Mouse (Mus musculus) T-helper 2 cell (primary cell): ENCODE results near the gene Zfx.

ENCODE experiments used
- in situ Hi-C: fragments of 300-600 bp; cut with MboI, MseI; formaldehyde crosslinking; loops from one replicate; pipeline ENCODE4 v1.15.1; 2025; ENCODE audit warnings: high pct_unique_total_duplicates

The Zfx gene

GRCm38 (mm10) chrX:94123059-94123839 is at the start of gene Zfx:
Gene Zfx, minus strand, starts transcription at chrX:94123702.
- in situ Hi-C loops: no loop called here

GRCm38 (mm10) chrX:94169348-94169747 is 45.8 kb upstream of the Zfx start:
- in situ Hi-C loops: no loop called here

- in situ Hi-C loops: no loop called here
Measured at GRCm38 (mm10) chrX:94152251-94152830, 28.8 kb upstream of the Zfx start.

GRCm38 (mm10) chrX:94150471-94150870 is 27.0 kb upstream of the Zfx start:
- in situ Hi-C loops: no loop called here

- in situ Hi-C loops: no loop called here
Measured at GRCm38 (mm10) chrX:94142004-94142771, 18.7 kb upstream of the Zfx start.

- in situ Hi-C loops: no loop called here
Measured at GRCm38 (mm10) chrX:94140080-94140479, 16.6 kb upstream of the Zfx start.

- in situ Hi-C loops: no loop called here
Measured at GRCm38 (mm10) chrX:94138256-94138655, 14.8 kb upstream of the Zfx start.

GRCm38 (mm10) chrX:94135084-94135483 is 11.6 kb upstream of the Zfx start:
- in situ Hi-C loops: no loop called here

- in situ Hi-C loops: no loop called here
Measured at GRCm38 (mm10) chrX:94133551-94133950, 10.0 kb upstream of the Zfx start.

- in situ Hi-C loops: no loop called here
Measured at GRCm38 (mm10) chrX:94132239-94132638, 8.7 kb upstream of the Zfx start.

GRCm38 (mm10) chrX:94129712-94130111 is 6.2 kb upstream of the Zfx start:
- in situ Hi-C loops: no loop called here

- in situ Hi-C loops: no loop called here
Measured at GRCm38 (mm10) chrX:94125950-94126349, 2.4 kb upstream of the Zfx start.

GRCm38 (mm10) chrX:94122709-94123058 is 818 bp downstream of the Zfx start:
- in situ Hi-C loops: no loop called here

GRCm38 (mm10) chrX:94121866-94122708 is 1.4 kb downstream of the Zfx start:
- in situ Hi-C loops: no loop called here

- in situ Hi-C loops: no loop called here
Measured at GRCm38 (mm10) chrX:94121161-94121856, 2.2 kb downstream of the Zfx start.

GRCm38 (mm10) chrX:94118350-94118749 is 5.2 kb downstream of the Zfx start:
- in situ Hi-C loops: no loop called here

- in situ Hi-C loops: no loop called here
Measured at GRCm38 (mm10) chrX:94115882-94116281, 7.6 kb downstream of the Zfx start.

- in situ Hi-C loops: no loop called here
Measured at GRCm38 (mm10) chrX:94105964-94106363, 17.5 kb downstream of the Zfx start.

GRCm38 (mm10) chrX:94102938-94103337 is 20.6 kb downstream of the Zfx start:
- in situ Hi-C loops: no loop called here

- in situ Hi-C loops: no loop called here
Measured at GRCm38 (mm10) chrX:94100561-94100960, 22.9 kb downstream of the Zfx start.

- in situ Hi-C loops: no loop called here
Measured at GRCm38 (mm10) chrX:94091001-94091400, 32.5 kb downstream of the Zfx start.
